9 mouse cellular contexts compared by ENCODE assay signal in the genomic region with DNA sequence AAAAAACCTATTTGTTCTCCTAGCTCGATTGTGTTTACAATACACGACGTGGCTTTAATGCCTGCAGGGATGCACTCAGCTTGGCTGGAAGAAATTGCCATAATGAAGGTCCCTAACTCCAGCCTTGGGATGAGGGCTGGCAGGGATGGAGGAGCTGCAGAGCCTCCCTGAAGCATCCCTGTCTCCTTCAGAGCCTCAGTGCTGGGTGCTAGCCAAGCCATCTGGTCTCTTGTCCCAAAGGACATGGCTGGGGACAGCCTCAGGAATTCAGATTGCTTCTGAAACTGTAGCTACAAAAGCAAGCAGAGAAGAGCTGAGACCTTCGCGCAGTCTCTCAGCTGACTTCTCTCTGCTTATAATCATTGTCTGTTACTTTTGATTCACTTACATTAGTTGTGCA.
DNase-seq lines count a peak whose midpoint lies in the region; ATAC-seq and TF ChIP-seq lines count a peak whose summit lies in the region.
"Had no signal": no experiment of that assay in that cellular context is flagged by ENCODE, and none has a peak within 500 bp of the region (broad histone marks: within the 10 kb centered on the region; RNA-seq: fewer than 3 reads in every experiment).

No protein-coding gene starts in this region.

- no peak overlapping the region for H3K4me3 ChIP-seq in layer of hippocampus, adult 2 months
- H3K4me3 ChIP-seq: liver, embryonic 15.5 days had no signal

- no peak for TF ChIP-seq CTCF in layer of hippocampus, adult 2 months (conservative IDR thresholded peaks at IDR 0.05)

- ATAC-seq in megakaryocyte, adult 5-6 weeks (ENCODE audit: poor library complexity, severe bottlenecking), result no peak

- peak; percentile 10 to 12 for DNase-seq in frontal cortex, postnatal 10 days (ENCODE audit: low spot score in 2 of 2)
- no peak for DNase-seq in frontal cortex, postnatal 36 days (ENCODE audit: low spot score in 2 of 2)
- peak; percentile 27 to 28 for DNase-seq in layer of hippocampus, postnatal 10 days (ENCODE audit: low spot score in 2 of 2)
- DNase-seq in layer of hippocampus, adult 2 months (ENCODE audit: low spot score in 2 of 2), result no peak
- DNase-seq in brain, adult 2 months (ENCODE audit: low read depth, low spot score), result peak; percentile 91
- peak; percentile 81 to 83 for DNase-seq in cerebellum, postnatal 36 days
- no peak for DNase-seq in yolk sac, embryonic 10.5 days (ENCODE audit: low spot score)

- no peak overlapping the region for H3K27ac ChIP-seq in layer of hippocampus, adult 2 months
- H3K27ac ChIP-seq: liver, embryonic 15.5 days had no signal

Comparison
In these comparisons a context has a peak if more than half of its experiments do, and no peak if none do; other contexts are left out.
1. DNase-seq: peak in frontal cortex, postnatal 10 days (2 of 2), layer of hippocampus, postnatal 10 days (2 of 2), brain, adult 2 months (single experiment) and cerebellum, postnatal 36 days (2 of 2); none in frontal cortex, postnatal 36 days (0 of 2), layer of hippocampus, adult 2 months (0 of 2) and yolk sac, embryonic 10.5 days (single experiment).